Mouse (Mus musculus): ENCODE results near the gene Usp8. TPM values are rescaled to one million over a fixed set of nuclear protein-coding genes. Genes with fewer than 3 reads are reported as not detected.
A peak's percentile ranks its signal among the peaks of the same experiment; 100 is the strongest.

The Usp8 gene
- polyA plus RNA-seq, 1 experiment from 2014 or later = 19.1 TPM

DNA sequence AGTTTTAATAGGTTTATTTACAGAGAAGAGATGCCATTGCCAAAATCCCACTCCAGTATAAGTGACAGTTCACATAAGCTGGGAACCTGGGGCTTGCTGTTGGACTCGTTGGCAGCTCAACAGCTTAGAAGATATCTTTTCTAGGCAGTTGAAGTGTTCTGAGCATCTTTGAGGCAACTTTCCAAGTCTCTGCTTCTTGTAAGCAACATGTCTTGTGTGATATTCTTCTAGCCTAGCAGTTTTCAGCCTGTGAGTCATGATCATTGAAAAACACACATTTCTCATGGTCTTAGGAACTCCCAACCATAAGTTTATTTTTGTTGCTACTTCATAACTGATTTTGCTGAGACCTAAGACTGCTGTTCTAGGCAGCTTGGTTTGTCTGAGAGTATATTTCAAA lies 24.2 kb upstream of the Usp8 start:
- Histone ChIP-seq H3K4me2 (replicated peaks; ENCODE audit: low read depth) (no peak overlapping the region), H3K36me3 (ENCODE audit: control insufficient read depth, insufficient read depth, low read length) (no peaks in the 10 kb centered on the region), H3K4me3 (ENCODE audit: low read depth, low read length) (no peak overlapping the region), H3K9ac (ENCODE audit: low read length) (no peak overlapping the region), H3K27ac (replicated peaks) (no peak overlapping the region), H3K9me3 (ENCODE audit: control insufficient read depth, low read length) (no peaks in the 10 kb centered on the region), H3K4me1 (replicated peaks; ENCODE audit: control insufficient read depth, insufficient read depth) (no peaks in the 10 kb centered on the region), H3K27me3 (ENCODE audit: control insufficient read depth, insufficient read depth, low read length) (no peaks in the 10 kb centered on the region)
- no peak for TF ChIP-seq EP300 (optimal IDR thresholded peaks at IDR 0.05)
- no peak for TF ChIP-seq CTCF (IDR thresholded peaks at IDR 0.05; ENCODE audit: low read depth)
- DNase-seq (ENCODE audit: low spot score) = no peak
- no peak for ATAC-seq (ENCODE audit: low FRiP score, low TSS enrichment)
- 78% methylated on average over 1 of the region's 1 CpGs for WGBS

DNA sequence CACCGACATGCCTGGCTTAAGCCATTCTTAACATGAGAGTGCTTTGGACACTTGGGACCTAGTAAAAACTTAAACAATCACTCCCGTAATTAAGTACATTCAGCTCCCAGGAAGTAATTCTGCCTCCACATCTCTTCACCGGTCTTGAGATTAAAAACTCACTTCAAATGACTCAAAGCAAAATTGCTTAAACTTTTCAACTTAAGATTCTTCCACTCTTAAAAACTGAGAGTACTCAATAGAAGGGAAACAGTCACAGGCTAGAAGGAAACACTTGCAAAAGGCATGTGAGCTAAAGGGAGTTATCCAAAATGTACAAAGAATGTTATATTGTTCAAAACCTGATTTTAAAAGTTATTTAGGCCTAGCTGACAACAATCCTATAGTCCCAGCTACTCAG lies 15.8 kb upstream of the Usp8 start:
- no peak overlapping the region for H3K4me2 ChIP-seq (replicated peaks; ENCODE audit: low read depth)
- ATAC-seq (ENCODE audit: low FRiP score, low TSS enrichment) (no peak), DNase-seq (ENCODE audit: low spot score) (no peak)
- TF ChIP-seq EP300 (optimal IDR thresholded peaks at IDR 0.05) (no peak), CTCF (IDR thresholded peaks at IDR 0.05; ENCODE audit: low read depth) (no peak)
- H3K9ac ChIP-seq (ENCODE audit: low read length) = no peak overlapping the region
- no peaks in the 10 kb centered on the region for H3K27me3 ChIP-seq (ENCODE audit: control insufficient read depth, insufficient read depth, low read length)
- no peaks in the 10 kb centered on the region for H3K9me3 ChIP-seq (ENCODE audit: control insufficient read depth, low read length)
- no peaks in the 10 kb centered on the region for H3K4me1 ChIP-seq (replicated peaks; ENCODE audit: control insufficient read depth, insufficient read depth)
- no peaks in the 10 kb centered on the region for H3K36me3 ChIP-seq (ENCODE audit: control insufficient read depth, insufficient read depth, low read length)
- no peak overlapping the region for H3K4me3 ChIP-seq (ENCODE audit: low read depth, low read length)
- 82% methylated on average over 3 of the region's 3 CpGs for WGBS
- H3K27ac ChIP-seq (replicated peaks) = no peak overlapping the region

DNA sequence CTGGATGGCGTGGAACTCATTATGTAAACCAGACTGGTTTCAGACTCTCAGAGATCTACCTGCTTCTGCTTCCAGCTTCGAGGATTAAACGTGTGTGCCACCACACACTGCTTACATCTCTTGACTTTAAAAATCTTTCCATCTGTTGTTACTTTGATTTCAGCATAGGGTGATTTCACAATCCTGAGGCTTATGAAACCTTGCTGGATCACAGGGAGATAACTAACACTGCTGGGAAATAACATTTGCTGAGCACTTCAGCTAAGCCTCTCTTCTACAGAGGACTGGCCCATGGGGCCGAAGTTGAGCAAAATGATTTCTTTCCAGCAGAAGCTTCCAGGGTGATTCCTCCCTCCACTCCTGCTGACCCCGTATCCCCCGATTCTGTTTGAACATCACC lies 11.8 kb upstream of the Usp8 start:
- DNase-seq (ENCODE audit: low spot score) = no peak

DNA sequence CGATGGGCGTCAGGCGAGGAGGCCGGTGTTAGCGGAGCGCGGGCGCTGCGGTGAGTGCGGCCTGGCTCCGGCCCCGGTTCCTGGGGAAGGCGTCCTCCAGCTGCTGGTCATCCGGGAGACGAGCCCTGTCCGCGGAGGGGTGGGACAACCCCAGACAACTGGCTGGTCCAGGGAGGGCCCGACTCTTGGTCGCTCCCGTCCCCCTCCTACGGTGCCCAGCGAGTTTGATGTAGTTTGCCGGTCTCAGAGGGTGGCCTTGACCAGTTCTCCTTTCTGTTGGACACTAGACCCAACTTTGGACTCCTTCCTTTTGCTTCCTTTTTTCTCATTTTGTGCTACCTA lies 281 bp downstream of the Usp8 start:
- no peak for DNase-seq (ENCODE audit: low spot score)
- WGBS = 0% methylated on average over 23 of the region's 23 CpGs
- H3K27ac ChIP-seq (replicated peaks) = peak overlapping the region; percentile 91

More for the DNA sequence above, 11.8 kb upstream of the Usp8 start:
- 75% methylated on average over 6 of the region's 6 CpGs for WGBS
- H3K36me3 ChIP-seq (ENCODE audit: control insufficient read depth, insufficient read depth, low read length) = no peaks in the 10 kb centered on the region
- no peaks in the 10 kb centered on the region for H3K4me1 ChIP-seq (replicated peaks; ENCODE audit: control insufficient read depth, insufficient read depth)
- H3K4me2 ChIP-seq (replicated peaks; ENCODE audit: low read depth) = no peak overlapping the region
- H3K9ac ChIP-seq (ENCODE audit: low read length) = no peak overlapping the region
- no peaks in the 10 kb centered on the region for H3K9me3 ChIP-seq (ENCODE audit: control insufficient read depth, low read length)
- TF ChIP-seq EP300 (optimal IDR thresholded peaks at IDR 0.05) (no peak), CTCF (IDR thresholded peaks at IDR 0.05; ENCODE audit: low read depth) (no peak)
- no peaks in the 10 kb centered on the region for H3K27me3 ChIP-seq (ENCODE audit: control insufficient read depth, insufficient read depth, low read length)
- H3K4me3 ChIP-seq (ENCODE audit: low read depth, low read length) = no peak overlapping the region
- ATAC-seq (ENCODE audit: low FRiP score, low TSS enrichment) = no peak
- H3K27ac ChIP-seq (replicated peaks) = no peak overlapping the region

DNA sequence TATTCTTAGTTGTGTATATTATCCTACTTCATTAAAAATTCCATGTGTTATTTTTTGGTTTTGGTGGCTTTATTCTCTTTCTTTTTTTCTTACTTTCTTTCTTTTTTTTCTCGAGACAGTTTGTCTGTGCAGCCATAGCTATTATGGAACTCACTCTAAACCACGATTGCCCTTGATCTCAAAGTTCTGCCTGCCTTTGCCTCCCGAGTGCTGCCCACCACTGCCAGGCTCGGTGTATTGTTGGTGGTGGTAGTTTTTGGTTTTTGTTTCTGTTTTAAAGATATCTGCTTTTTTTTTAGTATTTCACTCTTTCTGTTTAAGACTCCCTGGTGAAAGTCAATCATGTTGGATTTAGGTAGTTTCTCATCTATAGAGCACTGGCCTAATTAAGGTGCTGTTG lies 1.2 kb downstream of the Usp8 start:
- Histone ChIP-seq H3K36me3 (ENCODE audit: control insufficient read depth, insufficient read depth, low read length) (no peaks in the 10 kb centered on the region), H3K9ac (ENCODE audit: low read length) (no peak overlapping the region), H3K4me2 (replicated peaks; ENCODE audit: low read depth) (peak overlapping the region; percentile 69; the same call in 1 of the 2 replicates), H3K4me3 (ENCODE audit: low read depth, low read length) (no peak overlapping the region; the same call in 1 of the 2 replicates), H3K27ac (replicated peaks) (no peak overlapping the region), H3K4me1 (replicated peaks; ENCODE audit: control insufficient read depth, insufficient read depth) (no peaks in the 10 kb centered on the region), H3K27me3 (ENCODE audit: control insufficient read depth, insufficient read depth, low read length) (no peaks in the 10 kb centered on the region), H3K9me3 (ENCODE audit: control insufficient read depth, low read length) (no peaks in the 10 kb centered on the region)
- DNase-seq (ENCODE audit: low spot score) (no peak), ATAC-seq (ENCODE audit: low FRiP score, low TSS enrichment) (no peak)
- 74% methylated on average over 4 of the region's 4 CpGs for WGBS
- TF ChIP-seq CTCF (IDR thresholded peaks at IDR 0.05; ENCODE audit: low read depth) (no peak), EP300 (optimal IDR thresholded peaks at IDR 0.05) (no peak)

More for the DNA sequence above, 281 bp downstream of the Usp8 start:
- H3K4me2 ChIP-seq (replicated peaks; ENCODE audit: low read depth) = peak overlapping the region; percentile 69
- H3K9me3 ChIP-seq (ENCODE audit: control insufficient read depth, low read length) = no peaks in the 10 kb centered on the region
- H3K36me3 ChIP-seq (ENCODE audit: control insufficient read depth, insufficient read depth, low read length) = no peaks in the 10 kb centered on the region
- no peaks in the 10 kb centered on the region for H3K27me3 ChIP-seq (ENCODE audit: control insufficient read depth, insufficient read depth, low read length)
- peak; percentile 79 for ATAC-seq (ENCODE audit: low FRiP score, low TSS enrichment)
- peak overlapping the region; percentile 90 for H3K4me3 ChIP-seq (ENCODE audit: low read depth, low read length)
- H3K4me1 ChIP-seq (replicated peaks; ENCODE audit: control insufficient read depth, insufficient read depth) = no peaks in the 10 kb centered on the region
- TF ChIP-seq CTCF (IDR thresholded peaks at IDR 0.05; ENCODE audit: low read depth) = no peak
- no peak for TF ChIP-seq EP300 (optimal IDR thresholded peaks at IDR 0.05)
- peak overlapping the region; percentile 89 for H3K9ac ChIP-seq (ENCODE audit: low read length)

DNA sequence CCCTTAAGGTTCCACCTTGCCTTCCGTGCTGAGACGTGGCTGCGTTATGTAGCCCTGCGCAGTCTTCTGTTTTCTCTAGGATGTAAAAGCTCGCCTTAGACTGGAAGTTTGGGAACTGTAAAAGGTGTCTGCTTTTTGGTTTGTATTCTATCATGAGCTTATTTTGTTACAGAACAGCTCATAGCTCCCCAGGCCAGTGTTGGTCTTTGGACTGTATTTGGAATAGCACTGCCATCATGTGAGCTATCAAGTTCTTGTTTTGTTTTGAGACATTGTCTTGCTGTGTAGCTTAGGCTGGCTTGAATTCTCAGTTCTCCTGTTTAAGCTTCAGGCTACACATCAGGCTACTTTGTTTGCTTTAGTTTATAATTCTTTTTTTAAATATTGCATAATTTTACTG lies 5.4 kb downstream of the Usp8 start:
- no peaks in the 10 kb centered on the region for H3K27me3 ChIP-seq (ENCODE audit: control insufficient read depth, insufficient read depth, low read length)
- H3K9ac ChIP-seq (ENCODE audit: low read length) = no peak overlapping the region
- ATAC-seq (ENCODE audit: low FRiP score, low TSS enrichment) = no peak
- H3K4me3 ChIP-seq (ENCODE audit: low read depth, low read length) = no peak overlapping the region
- TF ChIP-seq CTCF (IDR thresholded peaks at IDR 0.05; ENCODE audit: low read depth) (no peak), EP300 (optimal IDR thresholded peaks at IDR 0.05) (no peak)
- DNase-seq (ENCODE audit: low spot score) = no peak
- no peaks in the 10 kb centered on the region for H3K36me3 ChIP-seq (ENCODE audit: control insufficient read depth, insufficient read depth, low read length)
- no peaks in the 10 kb centered on the region for H3K9me3 ChIP-seq (ENCODE audit: control insufficient read depth, low read length)
- 95% methylated on average over 5 of the region's 5 CpGs for WGBS
- no peak overlapping the region for H3K4me2 ChIP-seq (replicated peaks; ENCODE audit: low read depth)
- H3K4me1 ChIP-seq (replicated peaks; ENCODE audit: control insufficient read depth, insufficient read depth) = no peaks in the 10 kb centered on the region
- H3K27ac ChIP-seq (replicated peaks) = no peak overlapping the region

All from stomach, postnatal 0 days (tissue).